Mouse (Mus musculus) activated CD4-positive, CD25-positive, alpha-beta regulatory T cell, adult 4 months (primary cell): ENCODE measurements around the gene Rhobtb1. TPM values are rescaled to one million over a fixed set of nuclear protein-coding genes. Genes with fewer than 3 reads are reported as not detected.

ENCODE experiments used
- ATAC-seq: one replicate; pipeline ENCODE4 v1.8.0; 2017
- polyA plus RNA-seq, 2 experiments: library from polyadenylated mRNA; unstranded; fragments of 100-300 nt; shearing (Covaris generic); gene quantifications; one replicate each; pipeline ENCODE4 v1.2.1; 2017

Gene Rhobtb1
- polyA plus RNA-seq, 2 experiments from 2014 or later: not detected

- no peak for ATAC-seq
These were observed 127.8 kb downstream of the Rhobtb1 start for GRCm38 (mm10) chr10:69278764-69279606.

- no peak for ATAC-seq
These were observed 128.4 kb downstream of the Rhobtb1 start for GRCm38 (mm10) chr10:69279607-69279978.

DNA sequence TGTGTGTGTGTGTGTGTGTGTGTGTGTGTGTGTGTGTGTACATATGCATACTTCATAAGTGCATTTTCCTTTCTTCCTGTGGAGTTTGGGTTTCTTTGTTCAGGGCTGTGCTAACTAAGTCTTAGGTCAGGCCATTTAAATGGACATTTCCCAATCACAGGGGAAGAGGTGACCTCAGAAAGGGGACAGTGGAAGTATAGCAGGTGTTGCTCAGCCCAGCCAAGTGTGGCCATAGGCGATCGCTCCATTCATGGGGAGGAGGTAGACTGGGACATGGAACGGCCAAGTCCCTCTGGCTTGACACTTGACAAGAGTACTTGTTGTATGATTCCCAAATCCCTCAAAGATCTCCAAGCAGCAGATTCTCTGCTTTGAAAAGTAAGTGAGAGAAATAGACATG is 135.7 kb downstream of the Rhobtb1 start:
- ATAC-seq: no peak

- ATAC-seq: no peak
These were observed 136.9 kb downstream of the Rhobtb1 start for GRCm38 (mm10) chr10:69288086-69288485.

- no peak for ATAC-seq
These were observed 137.5 kb downstream of the Rhobtb1 start for GRCm38 (mm10) chr10:69288720-69289119.

- ATAC-seq: no peak
These were observed 139.5 kb downstream of the Rhobtb1 start for GRCm38 (mm10) chr10:69290736-69291135.

GRCm38 (mm10) chr10:69295919-69296318 is 144.7 kb downstream of the Rhobtb1 start:
- no peak for ATAC-seq

- no peak for ATAC-seq
These were observed 148.8 kb downstream of the Rhobtb1 start for GRCm38 (mm10) chr10:69299985-69300384.

DNA sequence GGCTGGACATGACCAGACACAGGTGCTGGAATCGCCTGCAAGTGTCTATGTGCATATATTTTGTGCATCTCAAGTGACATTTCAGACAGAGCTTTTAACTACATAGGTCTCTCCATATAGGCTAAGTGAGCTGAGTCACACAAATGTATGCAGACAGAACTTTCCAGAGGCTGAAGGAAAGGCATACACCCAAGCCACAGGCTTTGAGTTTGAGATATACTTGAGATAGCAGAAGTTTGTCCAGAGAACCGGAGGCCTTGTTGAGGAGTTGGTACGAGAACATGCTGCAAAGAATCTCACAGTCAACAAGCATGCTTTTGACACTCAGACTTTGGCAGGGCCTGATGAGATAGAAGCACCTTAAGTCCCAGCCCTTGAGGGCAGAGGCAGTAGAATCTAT is 151.4 kb downstream of the Rhobtb1 start:
- ATAC-seq: no peak

DNA sequence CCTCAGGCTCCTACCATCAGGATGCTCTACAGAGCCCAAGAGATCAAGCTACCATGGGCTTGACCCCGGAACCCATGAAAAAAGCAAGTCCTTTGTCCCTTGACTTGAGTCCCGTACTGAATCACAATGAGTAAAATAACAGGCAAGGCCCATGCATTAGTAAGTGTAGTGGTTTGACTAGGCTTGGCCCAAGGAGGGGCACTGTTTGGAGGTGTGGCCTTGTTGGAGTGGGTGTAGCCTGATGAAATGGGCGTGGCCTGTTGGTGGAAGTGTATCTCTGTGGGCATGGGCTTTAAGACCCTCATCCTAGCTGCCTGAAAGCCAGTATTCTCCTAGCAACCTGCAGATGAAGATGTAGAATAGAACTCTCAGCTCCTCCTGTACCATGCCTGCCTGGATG is 153.6 kb downstream of the Rhobtb1 start:
- no peak for ATAC-seq

GRCm38 (mm10) chr10:69305600-69305999 is 154.4 kb downstream of the Rhobtb1 start:
- ATAC-seq: no peak

DNA sequence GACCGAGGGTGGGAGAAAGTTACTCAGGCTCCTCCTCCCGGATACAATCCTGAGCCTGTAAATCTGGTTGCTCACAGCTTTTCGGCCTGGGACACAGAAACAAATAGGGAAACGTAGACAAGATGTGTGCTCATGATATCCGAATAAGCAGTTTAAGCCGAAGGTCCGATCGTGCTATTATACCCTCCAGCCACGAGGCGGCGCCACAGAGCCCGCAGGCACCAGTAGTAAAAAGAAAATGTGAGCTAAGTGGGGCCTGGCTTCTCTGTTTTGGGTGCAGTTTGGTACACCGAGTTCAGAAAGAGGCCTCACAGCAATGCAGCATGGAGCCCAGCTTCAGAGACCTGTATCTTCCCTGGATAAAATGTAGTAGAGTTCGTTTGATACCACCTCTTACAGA is 155.0 kb downstream of the Rhobtb1 start:
- no peak for ATAC-seq

GRCm38 (mm10) chr10:69307067-69307466 is 155.8 kb downstream of the Rhobtb1 start:
- ATAC-seq: no peak

GRCm38 (mm10) chr10:69309109-69309508 is 157.9 kb downstream of the Rhobtb1 start:
- no peak for ATAC-seq

DNA sequence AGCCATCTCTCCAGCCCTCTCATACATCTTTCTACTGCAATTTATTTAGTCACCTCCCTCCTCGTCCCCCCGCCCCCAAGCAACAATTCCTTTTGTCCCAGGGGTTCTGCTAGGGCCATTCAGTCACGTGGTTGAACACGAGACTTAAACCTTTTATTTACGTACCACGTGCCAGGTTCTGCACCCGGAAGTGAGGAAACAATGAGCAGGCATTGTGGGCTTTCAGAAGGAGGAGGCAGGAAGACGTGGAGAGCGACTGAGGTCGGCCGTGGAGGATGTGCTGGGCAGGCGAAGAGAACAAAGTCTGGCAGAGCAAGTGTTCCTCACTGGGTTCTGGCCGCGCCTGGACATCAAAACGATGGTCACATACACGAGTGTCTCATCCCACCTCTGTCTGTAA is 160.6 kb downstream of the Rhobtb1 start:
- ATAC-seq: no peak

DNA sequence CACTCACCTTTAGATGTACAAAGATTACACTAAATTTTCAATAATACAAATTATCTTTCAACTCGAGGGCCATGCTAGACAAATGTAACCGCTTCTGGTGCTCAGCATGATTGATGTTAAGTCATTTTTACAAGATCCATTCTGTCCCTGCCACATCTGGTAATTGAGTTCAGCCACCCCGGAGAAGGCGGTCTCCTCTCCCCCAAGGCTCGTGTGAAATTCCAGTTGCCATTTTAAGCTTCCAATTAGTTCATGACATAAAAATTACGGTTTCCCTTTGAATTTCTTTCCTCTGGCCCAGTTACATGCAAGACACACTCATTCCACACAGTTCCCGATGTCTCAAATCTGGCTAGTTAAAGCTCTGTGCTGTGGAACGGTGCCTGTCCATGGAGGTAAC is 162.7 kb downstream of the Rhobtb1 start:
- no peak for ATAC-seq

DNA sequence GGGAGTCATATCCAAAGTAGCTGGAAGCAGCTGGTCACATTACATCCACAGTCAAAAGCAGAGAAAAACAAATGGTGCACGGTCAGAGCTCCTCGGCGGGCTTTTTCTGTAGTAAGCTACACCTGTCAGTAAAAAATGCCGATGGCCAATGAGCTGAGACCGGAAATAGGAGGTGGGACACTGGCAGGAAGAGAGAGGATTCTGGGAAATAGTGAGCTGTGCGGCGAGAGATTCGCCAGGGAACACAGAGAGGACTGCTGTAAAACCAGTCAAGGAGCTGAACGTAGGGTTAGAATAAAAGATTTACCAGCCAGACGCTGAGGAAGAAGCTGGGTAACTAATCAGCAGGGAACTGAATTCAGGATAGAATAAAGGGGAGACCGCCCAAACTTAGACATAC is 167.3 kb downstream of the Rhobtb1 start:
- no peak for ATAC-seq

DNA sequence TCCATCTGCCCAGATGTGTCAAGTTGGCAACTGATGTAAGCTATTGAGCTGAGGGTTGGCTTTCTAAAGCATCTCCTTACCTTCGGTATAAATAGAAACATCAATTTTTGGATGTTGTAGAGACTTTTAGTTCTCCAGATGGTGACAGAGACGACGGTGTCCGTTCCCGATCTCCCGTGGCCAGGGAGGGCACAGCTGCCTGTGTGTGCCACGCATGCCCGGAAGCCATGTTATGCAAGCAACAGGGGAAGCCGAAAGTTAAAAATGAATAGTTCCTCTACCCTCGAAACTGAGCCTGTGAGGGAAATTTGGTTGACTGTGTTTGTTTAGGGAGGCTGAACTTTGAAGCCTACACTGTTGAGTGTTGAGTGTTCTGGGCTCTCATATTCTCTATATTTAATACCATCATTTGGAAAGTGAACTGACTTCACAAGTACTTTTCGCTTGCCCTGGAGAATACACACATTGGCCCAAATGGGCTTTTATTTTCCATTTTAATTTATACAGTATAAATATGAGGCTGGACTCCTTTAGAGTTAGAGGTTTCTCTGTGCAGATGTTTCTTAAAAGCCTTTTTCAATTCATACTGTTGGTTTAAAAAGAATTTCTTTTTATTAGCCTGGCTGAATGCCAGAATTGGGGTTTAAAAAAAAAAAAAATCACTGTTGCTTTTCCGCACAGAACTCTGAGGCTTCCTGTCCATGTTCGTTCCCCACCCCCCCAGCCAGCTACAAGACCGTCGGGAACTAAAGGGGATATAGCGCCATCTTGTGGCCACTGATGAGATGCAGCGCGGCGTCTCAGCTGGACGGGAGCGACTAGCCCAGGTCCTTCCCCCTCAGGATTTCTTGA is 169.7 kb downstream of the Rhobtb1 start:
- peak; percentile 82 for ATAC-seq

- ATAC-seq: no peak
These were observed 170.3 kb downstream of the Rhobtb1 start for GRCm38 (mm10) chr10:69321519-69322035.

- ATAC-seq: no peak
These were observed 172.8 kb downstream of the Rhobtb1 start for GRCm38 (mm10) chr10:69323986-69324385.

DNA sequence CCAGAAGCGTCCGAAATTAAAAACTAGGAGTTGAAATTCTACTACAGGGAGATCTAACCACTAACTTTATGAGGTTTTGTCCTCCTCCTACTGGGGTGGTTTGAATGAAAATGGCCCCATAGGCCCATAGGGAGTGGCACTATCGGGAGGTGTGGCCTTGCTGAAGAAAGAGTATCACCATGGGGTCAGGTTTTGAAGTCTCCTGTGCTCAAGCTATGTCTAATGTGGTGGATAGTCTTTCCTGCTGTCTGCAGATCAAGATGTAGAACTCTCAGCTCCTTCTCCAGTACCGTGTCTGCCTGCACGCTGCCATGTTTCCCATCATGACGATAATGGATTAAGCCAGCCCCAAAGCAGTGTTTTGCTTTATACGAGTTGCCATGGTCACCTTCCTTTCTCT is 173.6 kb downstream of the Rhobtb1 start:
- ATAC-seq: no peak

GRCm38 (mm10) chr10:69326433-69326832 is 175.2 kb downstream of the Rhobtb1 start:
- ATAC-seq: no peak

DNA sequence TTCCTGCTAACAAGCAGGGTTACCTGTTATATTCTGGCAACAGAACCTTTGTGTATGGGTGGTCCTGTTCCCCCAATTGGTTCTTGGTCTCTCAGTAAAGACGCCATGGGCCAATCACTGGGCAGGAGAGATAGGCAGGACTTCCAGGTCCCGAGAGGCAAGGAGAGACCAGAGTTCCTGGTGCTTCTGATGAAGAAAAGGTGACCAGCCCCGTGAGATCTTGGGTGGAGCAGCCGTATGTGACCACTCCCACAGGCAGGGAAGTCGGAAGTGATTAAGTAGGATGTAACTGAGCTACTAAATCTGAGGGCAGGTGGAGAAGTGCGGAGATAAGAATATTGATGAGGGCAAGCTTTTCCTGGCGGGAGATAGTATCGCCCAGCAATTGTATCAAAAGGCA is 176.1 kb downstream of the Rhobtb1 start:
- no peak for ATAC-seq
